Mouse (Mus musculus): ENCODE measurements around the gene Cldn2. TPM values are rescaled to one million over a fixed set of nuclear protein-coding genes. Genes with fewer than 3 reads are reported as not detected.

Gene Cldn2
- total and polyA plus RNA-seq, 3 experiments, result 0.16 TPM; not detected in 2

- TF ChIP-seq CTCF (IDR thresholded peaks at IDR 0.05) (no peak), EP300 (IDR thresholded peaks at IDR 0.05; ENCODE audit: insufficient read depth, low read depth, low read length) (no peak), POLR2A (IDR thresholded peaks at IDR 0.05; ENCODE audit: insufficient read depth, low read depth, low read length) (no peak)
- intact Hi-C loops (cut with DNase I), result no loop called here
- Histone ChIP-seq H3K79me2 (replicated peaks; ENCODE audit: control insufficient read depth, insufficient read depth, low read length) (no peaks in the 10 kb centered on the region), H3K9ac (ENCODE audit: low read depth, low read length) (no peak overlapping the region), H3K4me1 (ENCODE audit: control insufficient read depth, insufficient read depth, low read length) (no peaks in the 10 kb centered on the region), H3K4me3 (no peak overlapping the region), H3K27ac (no peak overlapping the region), H3K27me3 (ENCODE audit: control insufficient read depth, insufficient read depth, low read length) (no peaks in the 10 kb centered on the region), H3K36me3 (ENCODE audit: control insufficient read depth, insufficient read depth, low read length) (no peaks in the 10 kb centered on the region)
- WGBS, result 80% methylated on average over 3 of the region's 3 CpGs
- no peak for DNase-seq
Observed at GRCm38 (mm10) chrX:139799953-139800352, 675 bp upstream of the Cldn2 start.

GRCm38 (mm10) chrX:139803028-139803427 lies 2.4 kb downstream of the Cldn2 start:
- Histone ChIP-seq H3K79me2 (replicated peaks; ENCODE audit: control insufficient read depth, insufficient read depth, low read length) (no peaks in the 10 kb centered on the region), H3K9ac (ENCODE audit: low read depth, low read length) (no peak overlapping the region), H3K36me3 (ENCODE audit: control insufficient read depth, insufficient read depth, low read length) (no peaks in the 10 kb centered on the region), H3K27ac (no peak overlapping the region), H3K4me1 (ENCODE audit: control insufficient read depth, insufficient read depth, low read length) (no peaks in the 10 kb centered on the region), H3K4me3 (no peak overlapping the region), H3K27me3 (ENCODE audit: control insufficient read depth, insufficient read depth, low read length) (no peaks in the 10 kb centered on the region)
- TF ChIP-seq POLR2A (IDR thresholded peaks at IDR 0.05; ENCODE audit: insufficient read depth, low read depth, low read length), result no peak
- TF ChIP-seq EP300 (IDR thresholded peaks at IDR 0.05; ENCODE audit: insufficient read depth, low read depth, low read length), result no peak
- TF ChIP-seq CTCF (IDR thresholded peaks at IDR 0.05), result no peak
- DNase-seq, result no peak
- 64% methylated on average over 2 of the region's 2 CpGs for WGBS
- intact Hi-C loops (cut with DNase I), result no loop called here

- intact Hi-C loops (cut with DNase I), result no loop called here
- TF ChIP-seq CTCF (IDR thresholded peaks at IDR 0.05) (no peak), EP300 (IDR thresholded peaks at IDR 0.05; ENCODE audit: insufficient read depth, low read depth, low read length) (no peak), POLR2A (IDR thresholded peaks at IDR 0.05; ENCODE audit: insufficient read depth, low read depth, low read length) (no peak)
- Histone ChIP-seq H3K9ac (ENCODE audit: low read depth, low read length) (no peak overlapping the region), H3K27me3 (ENCODE audit: control insufficient read depth, insufficient read depth, low read length) (no peaks in the 10 kb centered on the region), H3K79me2 (replicated peaks; ENCODE audit: control insufficient read depth, insufficient read depth, low read length) (no peaks in the 10 kb centered on the region), H3K36me3 (ENCODE audit: control insufficient read depth, insufficient read depth, low read length) (no peaks in the 10 kb centered on the region), H3K27ac (no peak overlapping the region), H3K4me1 (ENCODE audit: control insufficient read depth, insufficient read depth, low read length) (no peaks in the 10 kb centered on the region), H3K4me3 (no peak overlapping the region)
- 92% methylated on average over 4 of the region's 4 CpGs for WGBS
- DNase-seq, result no peak
Observed at GRCm38 (mm10) chrX:139805918-139806317, 5.3 kb downstream of the Cldn2 start.

- intact Hi-C loops (cut with DNase I), result no loop called here
- Histone ChIP-seq H3K27ac (no peak overlapping the region), H3K9ac (ENCODE audit: low read depth, low read length) (no peak overlapping the region), H3K36me3 (ENCODE audit: control insufficient read depth, insufficient read depth, low read length) (no peaks in the 10 kb centered on the region), H3K4me1 (ENCODE audit: control insufficient read depth, insufficient read depth, low read length) (no peaks in the 10 kb centered on the region), H3K79me2 (replicated peaks; ENCODE audit: control insufficient read depth, insufficient read depth, low read length) (no peaks in the 10 kb centered on the region), H3K4me3 (no peak overlapping the region), H3K27me3 (ENCODE audit: control insufficient read depth, insufficient read depth, low read length) (no peaks in the 10 kb centered on the region)
- TF ChIP-seq POLR2A (IDR thresholded peaks at IDR 0.05; ENCODE audit: insufficient read depth, low read depth, low read length) (no peak), CTCF (IDR thresholded peaks at IDR 0.05) (no peak), EP300 (IDR thresholded peaks at IDR 0.05; ENCODE audit: insufficient read depth, low read depth, low read length) (no peak)
- DNase-seq, result no peak
- 69% methylated on average over 2 of the region's 2 CpGs for WGBS
Observed at GRCm38 (mm10) chrX:139807391-139807790, 6.8 kb downstream of the Cldn2 start.

- intact Hi-C loops (cut with DNase I), result no loop called here
Observed at GRCm38 (mm10) chrX:139808085-139808484, 7.5 kb downstream of the Cldn2 start.

GRCm38 (mm10) chrX:139808501-139808900 lies 7.9 kb downstream of the Cldn2 start:
- no peak overlapping the region for H3K27ac ChIP-seq
- no peaks in the 10 kb centered on the region for H3K79me2 ChIP-seq (replicated peaks; ENCODE audit: control insufficient read depth, insufficient read depth, low read length)
- H3K4me1 ChIP-seq (ENCODE audit: control insufficient read depth, insufficient read depth, low read length), result no peaks in the 10 kb centered on the region
- H3K9ac ChIP-seq (ENCODE audit: low read depth, low read length), result no peak overlapping the region
- intact Hi-C loops (cut with DNase I), result no loop called here
- no peaks in the 10 kb centered on the region for H3K27me3 ChIP-seq (ENCODE audit: control insufficient read depth, insufficient read depth, low read length)
- WGBS, result 77% methylated on average over 10 of the region's 10 CpGs
- TF ChIP-seq POLR2A (IDR thresholded peaks at IDR 0.05; ENCODE audit: insufficient read depth, low read depth, low read length), result no peak
- no peak for TF ChIP-seq EP300 (IDR thresholded peaks at IDR 0.05; ENCODE audit: insufficient read depth, low read depth, low read length)
- TF ChIP-seq CTCF (IDR thresholded peaks at IDR 0.05), result no peak
- H3K36me3 ChIP-seq (ENCODE audit: control insufficient read depth, insufficient read depth, low read length), result no peaks in the 10 kb centered on the region
- DNase-seq, result no peak
- no peak overlapping the region for H3K4me3 ChIP-seq

More at GRCm38 (mm10) chrX:139808085-139808484, 7.5 kb downstream of the Cldn2 start:
- no peak for DNase-seq
- Histone ChIP-seq H3K9ac (ENCODE audit: low read depth, low read length) (no peak overlapping the region), H3K4me1 (ENCODE audit: control insufficient read depth, insufficient read depth, low read length) (no peaks in the 10 kb centered on the region), H3K4me3 (no peak overlapping the region), H3K27ac (no peak overlapping the region), H3K36me3 (ENCODE audit: control insufficient read depth, insufficient read depth, low read length) (no peaks in the 10 kb centered on the region), H3K27me3 (ENCODE audit: control insufficient read depth, insufficient read depth, low read length) (no peaks in the 10 kb centered on the region), H3K79me2 (replicated peaks; ENCODE audit: control insufficient read depth, insufficient read depth, low read length) (no peaks in the 10 kb centered on the region)
- 51% methylated on average over 4 of the region's 4 CpGs for WGBS
- TF ChIP-seq EP300 (IDR thresholded peaks at IDR 0.05; ENCODE audit: insufficient read depth, low read depth, low read length) (no peak), CTCF (IDR thresholded peaks at IDR 0.05) (no peak), POLR2A (IDR thresholded peaks at IDR 0.05; ENCODE audit: insufficient read depth, low read depth, low read length) (no peak)
